Mouse (Mus musculus): Measurements from ENCODE around the gene Slc10a1. TPM values are rescaled to one million over a fixed set of nuclear protein-coding genes. Genes with fewer than 3 reads are reported as not detected.

Gene Slc10a1
- total RNA-seq, 1 experiment from 2014 or later, result not detected

Other genes with a start within 250 kb of the Slc10a1 start
- gene Ccdc177, start 208.0 kb downstream of the Slc10a1 start, total RNA-seq (2017), result 0.06 TPM in 1 of 2 replicates, not detected in the other
- gene Susd6, start 178.2 kb downstream of the Slc10a1 start, total RNA-seq (2017), result 27.5 and 31.9 TPM in 2 replicates
- 1,371 and 1,393 TPM in 2 replicates for gene Srsf5, start 23.2 kb downstream of the Slc10a1 start, total RNA-seq (2017)
- gene Smoc1, start 58.1 kb upstream of the Slc10a1 start, total RNA-seq (2017), result 0.79 and 2.1 TPM in 2 replicates